Mouse (Mus musculus): Measurements from ENCODE around the gene 1700067P10Rik.

1700067P10Rik gene

GRCm38 (mm10) chr17:48080626-48081025 lies 8.5 kb upstream of the 1700067P10Rik start:
- no peak for DNase-seq (ENCODE audit: low read depth, low spot score)
- no peaks in the 10 kb centered on the region for H3K27me3 ChIP-seq (ENCODE audit: control insufficient read depth, insufficient read depth, low read length, poor library complexity, severe bottlenecking)
- H3K36me3 ChIP-seq (ENCODE audit: control insufficient read depth, insufficient read depth, low read length, poor library complexity, severe bottlenecking): no peaks in the 10 kb centered on the region

DNA sequence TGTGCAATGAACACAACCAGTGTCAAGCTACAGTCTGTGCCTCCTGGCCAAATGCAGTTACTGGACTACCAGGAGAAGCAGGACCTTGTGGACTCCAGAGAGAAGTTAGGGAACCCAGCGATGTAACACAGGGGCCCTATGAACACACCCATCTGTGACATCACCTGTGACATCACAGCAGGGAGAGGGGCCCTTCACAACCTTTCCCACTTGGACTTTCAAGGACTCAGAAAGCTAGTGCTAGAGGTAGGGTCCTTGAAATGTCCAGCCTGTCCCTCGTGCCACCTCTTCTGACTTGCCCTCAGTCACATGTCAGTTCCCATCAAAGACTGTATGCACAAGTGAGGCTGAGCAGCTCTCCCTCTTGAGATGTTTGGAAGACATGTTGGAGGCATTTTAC lies 327 bp downstream of the 1700067P10Rik start:
- DNase-seq (ENCODE audit: low read depth, low spot score): no peak
- no peaks in the 10 kb centered on the region for H3K36me3 ChIP-seq (ENCODE audit: control insufficient read depth, insufficient read depth, low read length, poor library complexity, severe bottlenecking)
- H3K27me3 ChIP-seq (ENCODE audit: control insufficient read depth, insufficient read depth, low read length, poor library complexity, severe bottlenecking): no peaks in the 10 kb centered on the region; the same call in 1 of the 2 replicates

DNA sequence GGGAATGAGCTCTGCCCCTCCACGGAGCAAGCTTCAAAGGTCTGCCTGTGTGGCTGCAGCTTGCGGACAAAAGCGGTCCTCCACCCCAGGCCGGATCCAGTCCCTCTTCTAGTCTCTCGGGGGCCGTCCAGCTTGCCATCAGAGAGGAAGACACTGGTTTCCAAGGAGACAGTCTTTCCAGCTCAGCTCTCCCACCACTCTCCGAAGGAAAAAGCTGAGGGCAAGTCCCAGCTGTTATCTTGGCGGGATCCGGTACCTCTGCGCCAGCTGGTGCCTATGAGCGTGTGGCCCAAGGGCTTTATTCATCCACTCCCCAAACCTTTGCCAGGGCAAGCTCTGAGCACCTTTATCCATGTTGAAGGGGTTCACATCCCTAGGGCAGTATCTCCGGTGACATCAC lies 1.2 kb downstream of the 1700067P10Rik start:
- no peak for DNase-seq (ENCODE audit: low read depth, low spot score)
- Histone ChIP-seq H3K36me3 (ENCODE audit: control insufficient read depth, insufficient read depth, low read length, poor library complexity, severe bottlenecking) (no peaks in the 10 kb centered on the region), H3K27me3 (ENCODE audit: control insufficient read depth, insufficient read depth, low read length, poor library complexity, severe bottlenecking) (no peaks in the 10 kb centered on the region; the same call in 1 of the 2 replicates)

DNA sequence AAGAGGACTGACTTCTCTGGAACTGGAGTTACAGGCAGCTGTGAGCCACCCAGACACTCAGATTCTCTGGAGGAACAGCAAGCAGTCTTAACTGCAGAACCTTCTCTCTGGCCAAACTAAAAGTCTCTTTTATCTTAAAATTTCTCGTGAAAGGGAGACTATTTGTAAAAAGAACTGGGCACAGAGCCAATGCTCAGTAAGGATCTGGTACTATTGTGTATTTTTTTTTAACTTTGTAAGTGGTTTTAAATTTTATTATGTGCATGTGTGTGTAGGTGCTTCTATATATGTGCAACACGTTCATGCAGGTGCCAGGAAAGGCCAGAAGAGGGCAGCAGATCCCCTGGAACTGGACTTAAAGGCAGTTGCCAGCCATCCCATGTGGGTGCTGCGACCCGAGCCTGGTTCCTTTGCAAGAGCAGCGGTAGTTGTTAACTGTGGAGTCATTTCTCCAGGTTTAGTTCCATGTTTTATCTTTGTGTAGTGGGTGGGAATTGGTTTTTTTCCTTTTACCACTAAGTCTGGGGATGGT lies 4.2 kb downstream of the 1700067P10Rik start:
- no peak for DNase-seq (ENCODE audit: low read depth, low spot score)
- Histone ChIP-seq H3K36me3 (ENCODE audit: control insufficient read depth, insufficient read depth, low read length, poor library complexity, severe bottlenecking) (no peaks in the 10 kb centered on the region), H3K27me3 (ENCODE audit: control insufficient read depth, insufficient read depth, low read length, poor library complexity, severe bottlenecking) (no peaks in the 10 kb centered on the region; the same call in 1 of the 2 replicates)

- Histone ChIP-seq H3K27me3 (ENCODE audit: control insufficient read depth, insufficient read depth, low read length, poor library complexity, severe bottlenecking) (no peaks in the 10 kb centered on the region; the same call in 1 of the 2 replicates), H3K36me3 (ENCODE audit: control insufficient read depth, insufficient read depth, low read length, poor library complexity, severe bottlenecking) (no peaks in the 10 kb centered on the region)
- no peak for DNase-seq (ENCODE audit: low read depth, low spot score)
Observed at GRCm38 (mm10) chr17:48094820-48095680, 5.9 kb downstream of the 1700067P10Rik start.

GRCm38 (mm10) chr17:48095718-48096121 lies 6.6 kb downstream of the 1700067P10Rik start:
- no peaks in the 10 kb centered on the region; the same call in 1 of the 2 replicates for H3K27me3 ChIP-seq (ENCODE audit: control insufficient read depth, insufficient read depth, low read length, poor library complexity, severe bottlenecking)
- DNase-seq (ENCODE audit: low read depth, low spot score): no peak
- no peaks in the 10 kb centered on the region for H3K36me3 ChIP-seq (ENCODE audit: control insufficient read depth, insufficient read depth, low read length, poor library complexity, severe bottlenecking)

DNA sequence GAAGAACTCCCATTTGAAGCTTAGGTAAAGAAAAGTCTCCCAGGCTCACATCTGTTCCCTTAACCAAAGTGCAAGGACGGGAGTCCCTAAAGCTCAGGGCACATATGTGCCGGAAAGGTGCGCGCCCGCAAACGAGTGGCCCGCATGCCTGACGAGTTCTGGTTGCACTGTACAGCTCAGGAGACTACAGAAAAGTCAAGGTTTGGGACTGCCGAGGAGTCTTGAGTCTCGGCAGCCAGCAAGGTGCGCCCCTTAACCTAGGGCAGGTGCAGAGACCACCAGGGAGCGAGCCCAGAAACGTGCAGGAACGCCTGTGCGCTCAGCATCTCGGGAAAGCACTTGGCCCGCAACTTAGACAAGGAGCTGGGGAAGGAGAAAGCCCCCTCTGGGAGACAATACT lies 7.2 kb downstream of the 1700067P10Rik start:
- Histone ChIP-seq H3K36me3 (ENCODE audit: control insufficient read depth, insufficient read depth, low read length, poor library complexity, severe bottlenecking) (no peaks in the 10 kb centered on the region), H3K27me3 (ENCODE audit: control insufficient read depth, insufficient read depth, low read length, poor library complexity, severe bottlenecking) (no peaks in the 10 kb centered on the region; the same call in 1 of the 2 replicates)
- no peak for DNase-seq (ENCODE audit: low read depth, low spot score)

DNA sequence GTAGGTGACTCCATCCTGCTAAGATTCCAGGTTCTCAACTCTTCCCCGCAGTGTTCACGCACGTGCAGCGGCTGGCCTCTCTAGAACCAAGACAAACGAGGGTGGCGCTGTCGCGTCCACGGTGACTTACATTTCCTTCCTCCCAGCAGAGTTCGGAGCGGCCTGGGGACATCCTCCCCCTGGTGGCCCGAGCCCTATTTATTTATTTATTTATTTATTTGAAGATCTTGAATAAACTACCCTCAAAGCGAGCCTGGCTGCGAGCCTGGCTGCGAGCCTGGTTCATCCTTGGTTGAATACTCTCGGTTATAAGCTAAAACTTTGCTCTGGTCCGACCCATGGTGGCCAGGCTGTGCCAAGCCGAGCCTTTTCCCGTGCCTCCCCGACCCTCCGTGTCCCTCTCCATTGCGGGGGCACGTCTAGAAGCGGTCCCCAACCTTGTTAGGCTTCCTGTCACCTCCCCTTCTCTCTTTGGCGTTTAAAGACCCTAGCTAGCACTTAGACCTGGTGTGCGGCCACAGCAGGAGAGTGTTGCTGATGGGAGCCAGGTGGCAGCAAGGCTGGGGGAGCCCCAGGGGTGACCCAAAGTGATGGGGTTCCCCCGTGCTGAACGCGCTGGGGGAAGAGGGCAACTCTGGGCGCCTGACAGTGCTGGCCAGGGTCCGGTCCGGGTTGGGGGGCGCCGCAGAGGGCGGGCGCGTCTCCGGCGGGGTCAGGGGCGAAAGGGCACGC lies 8.1 kb downstream of the 1700067P10Rik start:
- Histone ChIP-seq H3K27me3 (ENCODE audit: control insufficient read depth, insufficient read depth, low read length, poor library complexity, severe bottlenecking) (no peaks in the 10 kb centered on the region; the same call in 1 of the 2 replicates), H3K36me3 (ENCODE audit: control insufficient read depth, insufficient read depth, low read length, poor library complexity, severe bottlenecking) (no peaks in the 10 kb centered on the region)
- peak; percentile 84 for DNase-seq (ENCODE audit: low read depth, low spot score)

GRCm38 (mm10) chr17:48097743-48098527 lies 8.8 kb downstream of the 1700067P10Rik start:
- DNase-seq (ENCODE audit: low read depth, low spot score): no peak
- Histone ChIP-seq H3K36me3 (ENCODE audit: control insufficient read depth, insufficient read depth, low read length, poor library complexity, severe bottlenecking) (no peaks in the 10 kb centered on the region), H3K27me3 (ENCODE audit: control insufficient read depth, insufficient read depth, low read length, poor library complexity, severe bottlenecking) (no peaks in the 10 kb centered on the region; the same call in 1 of the 2 replicates)

- peak; percentile 48 for DNase-seq (ENCODE audit: low read depth, low spot score)
- H3K27me3 ChIP-seq (ENCODE audit: control insufficient read depth, insufficient read depth, low read length, poor library complexity, severe bottlenecking): no peaks in the 10 kb centered on the region
- no peaks in the 10 kb centered on the region for H3K36me3 ChIP-seq (ENCODE audit: control insufficient read depth, insufficient read depth, low read length, poor library complexity, severe bottlenecking)
Observed at GRCm38 (mm10) chr17:48098528-48098890, 9.4 kb downstream of the 1700067P10Rik start.

DNA sequence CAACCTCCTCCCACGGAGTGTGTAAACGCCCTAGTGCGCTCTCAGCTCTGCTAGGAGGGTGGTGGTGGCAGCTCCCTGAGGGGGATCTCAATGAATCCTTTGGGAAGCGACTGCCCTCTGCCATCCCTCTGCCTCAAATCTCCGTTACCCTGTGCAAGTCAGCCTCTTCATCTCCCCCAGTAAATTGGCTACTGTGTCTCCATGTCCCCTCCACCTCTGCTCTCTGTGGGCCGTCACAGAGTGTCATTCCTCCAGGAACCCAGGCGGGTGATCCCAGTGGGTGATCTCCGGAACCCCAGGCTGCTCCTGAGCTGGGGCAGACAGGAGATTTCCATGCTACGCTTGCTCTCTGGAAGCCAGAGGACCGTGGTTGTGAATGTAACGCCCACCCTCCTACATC lies 10.2 kb downstream of the 1700067P10Rik start:
- no peak for DNase-seq (ENCODE audit: low read depth, low spot score)
- no peaks in the 10 kb centered on the region for H3K36me3 ChIP-seq (ENCODE audit: control insufficient read depth, insufficient read depth, low read length, poor library complexity, severe bottlenecking)
- no peaks in the 10 kb centered on the region for H3K27me3 ChIP-seq (ENCODE audit: control insufficient read depth, insufficient read depth, low read length, poor library complexity, severe bottlenecking)

DNA sequence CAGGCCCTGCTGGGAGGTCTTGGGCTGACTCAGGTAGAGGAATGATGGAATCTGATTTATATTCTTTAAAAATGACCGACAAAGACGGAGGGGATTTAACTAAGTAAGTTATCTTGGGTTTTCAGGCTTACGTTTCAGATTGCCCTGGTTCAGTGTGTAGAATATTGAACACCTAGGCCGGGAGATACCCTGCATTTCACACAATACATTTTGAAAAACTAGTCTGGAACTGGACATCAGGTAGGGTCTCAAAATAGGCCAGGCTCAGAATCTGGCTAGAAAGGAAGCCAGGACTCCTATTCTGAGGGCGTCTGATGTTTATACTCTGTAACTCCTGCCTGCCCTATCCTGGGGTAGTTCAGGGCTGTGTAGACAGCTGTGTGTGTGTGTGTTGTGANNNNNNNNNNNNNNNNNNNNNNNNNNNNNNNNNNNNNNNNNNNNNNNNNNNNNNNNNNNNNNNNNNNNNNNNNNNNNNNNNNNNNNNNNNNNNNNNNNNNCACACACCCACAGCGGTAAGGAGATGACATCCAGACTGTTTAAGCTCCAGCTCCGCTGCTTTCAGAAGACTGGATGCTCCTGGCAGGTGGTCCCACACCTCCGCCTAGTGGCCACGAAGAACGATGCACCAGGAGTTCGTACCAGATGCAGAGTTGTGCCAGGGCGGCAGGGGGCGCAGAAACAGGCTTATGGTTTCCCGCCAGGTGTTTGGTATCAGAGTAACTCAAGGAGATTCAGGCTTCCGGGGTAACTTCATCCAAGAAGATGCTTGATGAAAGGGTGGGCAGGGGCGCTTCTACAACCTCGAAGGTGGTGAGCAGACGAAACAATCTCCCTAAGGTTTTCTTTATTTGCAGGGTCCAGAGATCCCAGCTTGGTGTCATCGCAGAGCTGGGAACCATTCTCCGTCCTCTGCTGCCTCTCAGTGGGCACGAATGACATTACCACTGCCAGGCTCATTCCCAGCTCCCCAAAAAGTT lies 11.6 kb downstream of the 1700067P10Rik start:
- DNase-seq (ENCODE audit: low read depth, low spot score): peak; percentile 91
- H3K27me3 ChIP-seq (ENCODE audit: control insufficient read depth, insufficient read depth, low read length, poor library complexity, severe bottlenecking): no peaks in the 10 kb centered on the region
- no peaks in the 10 kb centered on the region for H3K36me3 ChIP-seq (ENCODE audit: control insufficient read depth, insufficient read depth, low read length, poor library complexity, severe bottlenecking)

DNA sequence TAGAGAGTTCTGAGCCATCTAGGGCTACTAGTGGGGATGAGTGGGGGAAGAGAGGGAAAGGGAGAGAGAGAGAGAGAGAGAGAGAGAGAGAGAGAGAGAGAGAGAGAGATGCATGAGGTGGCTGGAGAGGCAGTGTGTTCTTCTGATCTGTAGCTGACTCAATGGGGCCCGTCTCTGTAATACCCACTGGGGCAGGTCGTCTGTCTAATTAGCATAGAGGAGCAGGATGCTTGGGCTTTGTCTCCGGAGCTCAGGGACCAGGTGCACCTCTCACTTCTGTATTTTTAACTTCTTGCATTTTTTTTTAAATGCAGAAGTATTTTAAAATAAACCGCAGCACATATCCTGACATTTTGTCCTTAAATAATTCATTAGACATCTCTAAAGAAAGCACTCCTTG lies 18.2 kb downstream of the 1700067P10Rik start:
- peak; percentile 86 for DNase-seq (ENCODE audit: low read depth, low spot score)
- no peaks in the 10 kb centered on the region for H3K36me3 ChIP-seq (ENCODE audit: control insufficient read depth, insufficient read depth, low read length, poor library complexity, severe bottlenecking)
- no peaks in the 10 kb centered on the region for H3K27me3 ChIP-seq (ENCODE audit: control insufficient read depth, insufficient read depth, low read length, poor library complexity, severe bottlenecking)
